Mouse (Mus musculus) ovary, postnatal 14 days (tissue): Measurements from ENCODE around the gene Rad54l2.

Experiments used
- DNase-seq: peaks from one replicate; pipeline ENCODE4 v3.0.0; 2022; ENCODE audit warnings: low spot score

Rad54l2 gene

GRCm38 (mm10) chr9:106675965-106676364 lies 113.0 kb downstream of the Rad54l2 start:
- DNase-seq: no peak

DNA sequence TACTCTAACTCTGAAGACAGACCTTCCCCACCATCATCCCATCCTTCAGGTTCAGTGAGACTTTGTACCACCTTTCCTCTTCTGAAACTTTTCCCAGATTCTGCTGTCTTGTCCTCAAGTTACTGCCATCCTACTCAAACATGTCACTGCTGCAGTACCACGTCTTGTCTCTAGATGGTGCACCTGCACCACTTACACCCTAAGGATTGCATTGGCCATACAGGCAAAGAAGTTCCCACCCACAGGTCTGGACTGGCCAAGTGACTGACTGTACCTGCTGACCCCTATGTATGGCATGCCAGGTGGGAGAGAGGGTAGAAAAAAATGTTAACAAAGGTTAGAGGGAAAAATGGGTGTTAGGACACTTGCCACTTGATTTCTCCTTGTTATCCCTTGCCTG lies 113.5 kb downstream of the Rad54l2 start:
- peak; percentile 77 for DNase-seq

DNA sequence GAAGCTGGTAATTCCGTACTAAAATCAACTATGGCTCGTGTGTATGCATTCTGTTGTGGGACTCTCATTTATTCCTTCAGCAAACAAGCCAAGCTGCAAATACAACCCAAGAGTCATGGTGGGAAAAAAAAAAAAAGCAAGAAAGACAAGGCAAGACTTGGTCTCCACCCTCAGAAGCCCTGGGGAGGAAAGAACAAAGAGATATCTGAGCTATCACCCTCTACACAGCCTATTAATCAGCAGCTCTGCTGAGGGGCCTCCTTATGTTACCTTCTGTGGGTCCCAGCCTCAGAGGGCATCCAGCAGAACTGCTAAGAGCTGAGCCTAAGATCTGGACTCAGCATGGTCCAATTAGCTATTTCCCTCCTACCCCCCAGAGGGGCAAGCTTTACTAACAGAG lies 115.1 kb downstream of the Rad54l2 start:
- no peak for DNase-seq

- DNase-seq: no peak
Measured at GRCm38 (mm10) chr9:106664856-106665255, 124.1 kb downstream of the Rad54l2 start.

- no peak for DNase-seq
Measured at GRCm38 (mm10) chr9:106664433-106664832, 124.6 kb downstream of the Rad54l2 start.

- no peak for DNase-seq
Measured at GRCm38 (mm10) chr9:106663200-106663599, 125.8 kb downstream of the Rad54l2 start.

DNA sequence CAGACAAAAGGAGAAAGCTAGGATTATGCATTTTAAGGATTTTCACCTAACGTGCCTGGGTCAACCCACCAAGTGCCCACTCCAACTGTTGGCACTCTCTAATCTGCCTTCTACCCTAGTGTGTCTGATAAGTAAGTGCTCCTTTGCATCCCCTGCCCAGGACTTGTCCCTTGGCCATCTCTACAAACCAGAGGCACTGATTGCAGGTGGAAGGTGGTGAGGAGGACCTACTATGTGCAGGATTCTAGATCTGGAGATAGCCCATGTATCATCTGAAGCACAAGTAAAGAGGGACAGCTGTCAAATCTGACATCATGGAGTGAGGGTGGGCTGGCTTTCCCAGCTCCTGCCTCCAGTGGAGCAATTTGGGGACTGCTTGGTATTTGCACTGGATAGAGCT lies 129.1 kb downstream of the Rad54l2 start:
- DNase-seq: no peak

DNA sequence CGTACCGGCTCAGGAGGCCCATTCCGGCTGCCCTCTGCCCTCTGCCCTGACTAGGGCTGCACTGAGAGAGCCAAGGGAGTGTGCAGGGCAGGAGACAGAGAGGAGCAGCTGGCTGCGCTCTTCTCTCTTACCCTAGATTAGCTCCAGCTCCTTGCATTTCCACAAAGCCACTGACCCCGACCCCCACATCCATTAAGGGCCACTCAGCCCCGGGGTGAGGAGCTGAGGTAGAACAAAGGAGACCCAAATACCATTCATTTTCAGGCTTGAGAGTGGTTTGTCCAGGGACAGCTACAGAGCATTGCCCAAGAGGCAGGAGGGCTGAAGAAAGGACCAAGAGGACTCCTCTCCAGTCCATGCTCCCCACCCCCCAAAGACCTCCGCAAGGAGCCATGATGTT lies 129.6 kb downstream of the Rad54l2 start:
- DNase-seq: no peak

DNA sequence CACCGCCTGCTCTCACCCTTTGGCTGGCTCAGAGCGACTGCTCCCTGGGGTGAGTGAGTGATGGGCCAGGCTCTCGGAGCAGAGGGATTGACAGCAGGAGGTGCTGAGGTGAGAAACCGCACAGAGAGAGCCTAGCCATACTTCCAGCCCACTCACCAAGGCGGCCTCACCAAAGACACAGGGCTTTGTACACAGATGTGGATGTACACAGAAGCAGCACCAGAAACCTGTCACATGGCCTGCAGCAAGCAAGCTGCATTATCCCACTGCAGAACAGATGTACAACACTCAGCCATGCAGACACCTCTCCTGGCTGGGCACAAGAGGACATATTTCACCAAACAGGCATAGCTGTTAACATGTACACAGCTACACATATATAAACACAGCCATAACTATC lies 131.4 kb downstream of the Rad54l2 start:
- no peak for DNase-seq

GRCm38 (mm10) chr9:106656820-106657219 lies 132.2 kb downstream of the Rad54l2 start:
- no peak for DNase-seq

DNA sequence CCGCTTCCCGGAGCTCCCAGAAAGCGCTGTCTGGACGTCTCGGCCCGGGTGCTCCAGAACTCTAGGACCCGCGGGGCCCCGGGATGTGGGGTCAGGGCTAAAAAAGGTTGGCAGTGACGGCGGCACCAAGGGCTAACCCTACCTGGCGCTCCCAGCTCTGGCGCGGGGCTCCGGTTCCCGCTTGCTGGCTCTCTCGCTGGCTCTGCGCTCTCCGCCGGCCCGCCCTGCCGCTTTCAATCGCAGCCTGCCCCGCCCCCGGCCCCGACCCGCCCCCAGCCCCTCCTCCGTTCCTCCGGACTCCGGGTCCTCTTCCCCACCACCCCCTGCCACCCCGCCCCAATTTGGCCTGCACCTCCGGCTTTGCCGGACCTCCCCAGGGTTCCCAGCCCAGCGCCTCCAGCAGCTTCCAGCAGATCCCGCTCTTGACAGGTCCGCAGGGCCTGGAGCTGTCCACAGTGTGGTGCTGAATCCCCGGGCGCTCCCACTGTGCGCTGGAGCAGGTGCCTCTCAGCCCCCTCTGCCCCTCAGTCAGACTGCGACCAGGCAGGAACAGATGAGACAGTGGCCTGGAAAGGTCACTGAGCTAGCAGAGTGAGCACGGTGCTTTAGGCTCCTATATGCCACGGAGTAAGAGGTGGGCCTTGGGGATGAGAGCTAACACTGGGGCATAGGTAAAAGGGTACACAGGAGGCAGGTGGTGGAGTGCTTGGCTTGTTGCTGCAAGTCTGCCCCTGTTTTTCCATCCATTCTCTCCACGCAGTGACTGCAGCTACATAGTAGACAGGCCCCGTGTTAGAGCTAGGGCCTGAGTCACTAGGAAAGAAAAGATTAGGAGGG lies 132.9 kb downstream of the Rad54l2 start, which contains the start of gene Grm2:
TSS of gene Grm2 (minus strand) at position 199 of the 837 bp plus-strand sequence.
- DNase-seq: peak; percentile 71

DNA sequence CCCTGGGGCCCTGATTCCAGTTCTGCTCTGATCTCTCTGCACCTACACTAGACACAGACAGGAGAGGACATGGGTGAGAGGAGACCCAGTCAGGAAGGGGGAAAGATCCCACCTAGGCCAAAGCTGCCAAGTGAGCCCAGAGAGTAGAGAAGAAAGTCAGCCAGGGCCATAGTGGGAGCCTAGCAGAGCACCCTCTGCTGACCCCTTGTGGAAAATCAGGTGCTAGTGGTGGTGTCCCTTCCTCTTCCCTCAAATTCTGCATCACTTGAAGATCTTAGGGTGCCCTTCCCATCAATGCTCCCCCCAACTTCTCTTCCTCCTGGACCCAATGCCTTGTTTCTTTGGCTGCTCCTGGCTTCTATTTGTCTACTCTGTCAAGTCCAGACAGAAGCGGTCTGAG lies 136.3 kb downstream of the Rad54l2 start:
- DNase-seq: no peak

DNA sequence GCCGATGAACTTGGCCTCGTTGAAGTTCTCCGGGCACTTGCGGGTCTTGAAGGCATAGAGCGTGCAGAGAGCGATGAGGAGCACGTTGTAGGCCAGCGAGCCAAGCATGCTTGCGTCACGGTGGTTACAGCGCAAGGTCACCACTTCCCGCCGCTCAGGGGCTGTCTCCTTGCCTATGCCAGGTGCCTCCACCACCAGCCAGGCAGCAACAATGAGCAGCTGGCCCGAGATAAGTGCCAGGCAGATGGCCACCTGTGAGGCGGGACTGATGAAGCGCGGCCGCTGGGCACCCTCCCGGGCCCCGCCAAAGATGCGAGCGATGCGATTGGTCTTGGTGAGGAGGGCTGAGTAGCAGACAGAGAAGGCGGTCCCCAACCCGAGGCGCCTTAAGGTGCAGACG lies 141.8 kb downstream of the Rad54l2 start:
- no peak for DNase-seq

DNA sequence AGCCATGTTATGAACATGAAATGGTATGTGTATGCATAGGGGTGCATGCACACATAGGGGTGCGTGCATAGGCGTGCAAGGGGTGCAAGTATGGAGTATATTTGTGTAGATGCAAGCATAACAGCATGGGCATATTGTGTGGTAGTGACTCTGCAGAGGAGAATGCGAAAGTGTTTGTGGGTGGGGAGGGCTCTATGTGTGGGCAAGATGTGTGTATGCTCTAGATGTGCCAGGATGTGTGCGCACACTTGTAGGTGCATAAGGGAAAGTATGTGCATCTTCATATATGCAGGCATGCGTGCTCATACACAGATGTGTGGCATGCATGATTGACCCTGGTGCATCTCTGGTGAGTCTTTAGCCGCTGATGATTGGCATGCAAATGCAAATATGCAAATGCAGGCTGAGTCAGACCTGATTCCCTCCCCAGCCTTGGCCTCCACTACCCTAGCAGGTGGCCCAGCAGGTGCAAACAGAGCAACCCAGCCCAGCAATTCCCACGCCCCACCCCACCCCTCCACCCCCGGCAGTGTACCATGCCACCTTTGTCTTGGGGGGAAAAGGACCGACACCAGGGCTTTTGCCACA lies 143.2 kb downstream of the Rad54l2 start:
- DNase-seq: no peak

GRCm38 (mm10) chr9:106643787-106644186 lies 145.2 kb downstream of the Rad54l2 start:
- DNase-seq: no peak

- peak; percentile 68 for DNase-seq
Measured at GRCm38 (mm10) chr9:106643128-106643527, 145.9 kb downstream of the Rad54l2 start.

DNA sequence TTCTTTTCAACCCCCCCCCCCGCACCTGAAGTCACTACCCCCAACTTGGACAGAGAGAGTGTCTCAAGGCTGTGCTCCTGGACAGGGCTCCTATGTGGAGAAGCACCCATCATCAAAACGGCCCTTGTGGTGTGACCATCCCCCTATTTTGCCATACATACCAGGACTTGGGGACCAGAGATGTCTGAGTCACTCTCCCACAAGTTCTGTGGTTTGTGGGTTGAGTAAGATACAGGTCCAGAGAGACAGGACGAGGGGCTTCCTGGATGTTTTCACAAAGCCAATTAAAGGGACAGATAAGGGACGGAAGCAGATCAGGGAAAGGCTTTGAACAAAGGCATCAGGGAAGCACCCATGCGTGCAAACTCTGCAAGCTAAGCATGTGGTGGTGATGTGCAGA lies 147.6 kb downstream of the Rad54l2 start:
- no peak for DNase-seq

DNA sequence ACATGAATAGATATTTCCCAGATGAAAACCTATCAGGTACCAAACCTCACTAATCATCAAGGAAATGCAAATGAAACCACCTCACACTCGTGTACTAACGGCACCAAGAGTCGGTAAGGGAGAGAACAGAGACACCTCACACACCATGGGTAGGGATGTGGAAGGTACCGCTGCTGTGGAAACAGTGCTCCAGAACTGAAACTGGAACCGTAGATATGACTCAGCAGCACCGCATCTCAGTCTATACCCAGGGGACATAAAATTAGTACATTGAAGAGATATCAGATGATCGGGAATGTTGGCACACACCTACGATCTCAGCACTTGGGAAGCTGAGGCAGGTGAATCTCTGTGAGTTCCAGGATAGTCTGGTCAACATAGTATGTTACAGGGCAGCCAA lies 150.8 kb downstream of the Rad54l2 start:
- DNase-seq: no peak
